Mouse (Mus musculus): ENCODE measurements around the gene Gm8773. TPM values are rescaled to one million over a fixed set of nuclear protein-coding genes. Genes with fewer than 3 reads are reported as not detected.
A peak's percentile ranks its signal among the peaks of the same experiment; 100 is the strongest.

The Gm8773 gene
- 2.0 and 2.2 TPM in 2 replicates for polyA plus RNA-seq (2015; fragmentation: Nextera tagmentation; extraction: Ambion mirVana)

DNA sequence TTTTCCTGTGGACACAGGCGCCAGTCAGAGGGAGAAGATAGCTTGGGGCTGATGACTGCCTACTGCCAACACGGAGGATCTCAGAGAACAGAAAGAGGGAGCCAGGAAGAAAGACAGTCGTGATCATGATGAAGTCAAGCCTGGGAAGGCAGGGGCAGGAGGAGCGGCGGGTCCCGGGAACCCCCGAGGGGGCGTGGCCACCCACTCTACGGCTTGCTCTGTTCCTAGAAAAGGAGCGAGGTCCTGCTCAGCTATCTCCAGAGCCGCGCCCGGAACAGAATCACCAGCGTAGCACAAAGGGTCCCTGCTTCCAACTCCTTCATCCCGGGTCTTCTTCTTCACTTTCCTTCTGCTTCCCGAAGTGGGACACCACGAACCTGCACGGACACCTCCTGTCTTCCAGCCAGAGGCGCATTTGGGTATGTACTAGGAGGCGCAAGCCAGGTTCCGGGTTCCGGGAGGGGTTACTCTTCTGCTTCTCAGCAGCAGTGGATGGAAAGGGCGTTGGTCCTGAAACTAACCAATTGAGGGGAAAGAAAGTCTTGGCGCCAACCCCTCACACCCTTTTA lies at the start of gene Gm8773:
Gm8773 (plus strand) TSS at position 51 of the 569 bp plus-strand sequence.
- H3K9ac ChIP-seq, result peak within 1 kb of the TSS; percentile 41; the same call in 1 of the 2 replicates

GRCm38 (mm10) chr5:5533656-5534420 lies 39.8 kb upstream of the Gm8773 start:
- Histone ChIP-seq H3K4me2 (replicated peaks) (no peak overlapping the region), H3K27me3 (replicated peaks) (no peaks in the 10 kb centered on the region), H3K27ac (no peak overlapping the region), H3K4me3 (replicated peaks) (no peak overlapping the region), H3K4me1 (replicated peaks) (no peaks in the 10 kb centered on the region), H3K36me3 (no peaks in the 10 kb centered on the region; the same call in 1 of the 2 replicates), H3K9me3 (no peaks in the 10 kb centered on the region), H3K9ac (no peak overlapping the region)
- peak; percentile 79 for ATAC-seq
- WGBS, result 63% methylated on average over 3 of the region's 3 CpGs

More for the DNA sequence above, at the start of gene Gm8773:
- Histone ChIP-seq H3K9me3 (no peaks in the 10 kb centered on the region), H3K27me3 (replicated peaks) (no peaks in the 10 kb centered on the region), H3K4me3 (replicated peaks) (peak within 1 kb of the TSS; percentile 55), H3K27ac (no peak within 1 kb of the TSS), H3K36me3 (no peaks in the 10 kb centered on the region), H3K4me2 (replicated peaks) (peak within 1 kb of the TSS; percentile 93), H3K4me1 (replicated peaks) (no peaks in the 10 kb centered on the region)
- peak; percentile 88 for ATAC-seq
- 2% methylated on average over 24 of the region's 24 CpGs for WGBS

DNA sequence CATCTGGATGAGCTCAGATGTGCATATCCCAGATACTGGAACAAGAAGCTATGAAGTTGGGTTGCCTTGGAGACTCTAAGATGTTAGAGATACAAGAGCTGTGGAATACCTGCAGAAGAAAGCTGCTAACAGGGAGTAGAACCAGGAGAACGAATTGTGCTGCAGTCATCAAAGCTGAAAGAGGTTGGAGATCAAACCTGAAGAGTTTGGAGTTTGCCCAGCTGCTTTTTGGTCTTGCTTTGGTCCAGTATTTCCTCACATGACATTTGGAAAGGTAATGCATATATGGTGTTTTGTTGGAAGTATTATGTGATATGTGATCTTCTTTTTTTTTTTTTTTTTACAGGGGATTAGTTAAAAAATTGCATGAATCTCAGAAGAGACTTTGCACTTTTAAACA lies 37.5 kb upstream of the Gm8773 start:
- H3K4me3 ChIP-seq (replicated peaks), result no peak overlapping the region
- no peak overlapping the region for H3K27ac ChIP-seq
- no peak overlapping the region for H3K4me2 ChIP-seq (replicated peaks)
- H3K9me3 ChIP-seq, result no peaks in the 10 kb centered on the region
- H3K4me1 ChIP-seq (replicated peaks), result no peaks in the 10 kb centered on the region
- WGBS, result 84% methylated on average over 1 of the region's 1 CpGs
- H3K9ac ChIP-seq, result no peak overlapping the region
- H3K36me3 ChIP-seq, result peaks cover 3% of the 10 kb centered on the region; the same call in 1 of the 2 replicates
- no peak for ATAC-seq
- no peaks in the 10 kb centered on the region for H3K27me3 ChIP-seq (replicated peaks)

GRCm38 (mm10) chr5:5539771-5540170 lies 33.8 kb upstream of the Gm8773 start:
- Histone ChIP-seq H3K4me1 (replicated peaks) (no peaks in the 10 kb centered on the region), H3K9me3 (no peaks in the 10 kb centered on the region), H3K9ac (no peak overlapping the region), H3K4me3 (replicated peaks) (no peak overlapping the region), H3K27me3 (replicated peaks) (no peaks in the 10 kb centered on the region), H3K4me2 (replicated peaks) (no peak overlapping the region), H3K27ac (no peak overlapping the region), H3K36me3 (peaks cover 14% of the 10 kb centered on the region; the same call in 1 of the 2 replicates)
- 73% methylated on average over 3 of the region's 3 CpGs for WGBS
- ATAC-seq, result no peak

DNA sequence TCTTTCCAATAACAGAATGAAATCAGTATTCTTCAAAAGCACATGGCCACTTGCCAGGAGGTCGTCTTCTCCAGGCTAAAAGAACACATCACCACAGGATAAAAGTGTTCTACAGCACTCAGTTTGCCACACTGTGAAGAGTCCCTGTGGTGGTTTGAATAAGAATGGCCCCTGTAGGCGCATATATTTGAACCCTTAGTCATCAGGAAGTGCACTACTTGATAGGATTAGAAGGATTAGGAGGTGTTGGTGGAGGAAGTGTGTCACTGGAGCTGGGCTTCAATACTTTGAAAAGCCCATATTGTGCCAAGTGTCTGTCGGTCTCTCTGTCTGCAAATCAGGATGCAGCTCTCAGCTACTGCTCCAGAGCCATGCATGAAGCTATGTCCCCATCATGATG lies 33.2 kb upstream of the Gm8773 start:
- WGBS, result 75% methylated on average over 3 of the region's 3 CpGs
- Histone ChIP-seq H3K4me3 (replicated peaks) (no peak overlapping the region), H3K9me3 (no peaks in the 10 kb centered on the region), H3K4me2 (replicated peaks) (no peak overlapping the region), H3K36me3 (peaks cover 14% of the 10 kb centered on the region; the same call in 1 of the 2 replicates), H3K9ac (no peak overlapping the region), H3K27me3 (replicated peaks) (no peaks in the 10 kb centered on the region), H3K4me1 (replicated peaks) (no peaks in the 10 kb centered on the region), H3K27ac (no peak overlapping the region)
- no peak for ATAC-seq

DNA sequence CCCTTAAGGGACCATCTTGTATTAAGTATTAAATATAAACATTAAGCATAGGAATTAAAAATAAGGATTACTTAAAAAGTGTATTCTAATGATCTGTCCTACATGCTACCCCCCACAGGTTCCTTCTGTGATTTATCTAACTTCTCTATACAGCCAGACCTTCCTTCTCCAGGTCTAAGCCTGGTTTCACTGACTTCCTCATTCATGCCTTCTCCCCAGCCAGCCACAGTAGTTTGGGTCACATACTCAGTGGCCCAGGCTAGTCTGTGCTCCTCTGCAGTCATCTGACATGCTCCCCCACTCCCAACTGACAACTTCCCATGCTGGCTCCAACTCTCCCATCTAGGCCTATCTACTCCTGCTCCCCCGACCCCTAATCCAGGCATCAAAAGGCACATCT lies 22.5 kb upstream of the Gm8773 start:
- Histone ChIP-seq H3K4me3 (replicated peaks) (no peak overlapping the region), H3K4me2 (replicated peaks) (no peak overlapping the region), H3K27me3 (replicated peaks) (no peaks in the 10 kb centered on the region), H3K4me1 (replicated peaks) (no peaks in the 10 kb centered on the region), H3K9me3 (no peaks in the 10 kb centered on the region), H3K27ac (no peak overlapping the region), H3K36me3 (peaks cover 14% of the 10 kb centered on the region), H3K9ac (no peak overlapping the region)
- 92% methylated on average over 1 of the region's 1 CpGs for WGBS
- no peak for ATAC-seq

DNA sequence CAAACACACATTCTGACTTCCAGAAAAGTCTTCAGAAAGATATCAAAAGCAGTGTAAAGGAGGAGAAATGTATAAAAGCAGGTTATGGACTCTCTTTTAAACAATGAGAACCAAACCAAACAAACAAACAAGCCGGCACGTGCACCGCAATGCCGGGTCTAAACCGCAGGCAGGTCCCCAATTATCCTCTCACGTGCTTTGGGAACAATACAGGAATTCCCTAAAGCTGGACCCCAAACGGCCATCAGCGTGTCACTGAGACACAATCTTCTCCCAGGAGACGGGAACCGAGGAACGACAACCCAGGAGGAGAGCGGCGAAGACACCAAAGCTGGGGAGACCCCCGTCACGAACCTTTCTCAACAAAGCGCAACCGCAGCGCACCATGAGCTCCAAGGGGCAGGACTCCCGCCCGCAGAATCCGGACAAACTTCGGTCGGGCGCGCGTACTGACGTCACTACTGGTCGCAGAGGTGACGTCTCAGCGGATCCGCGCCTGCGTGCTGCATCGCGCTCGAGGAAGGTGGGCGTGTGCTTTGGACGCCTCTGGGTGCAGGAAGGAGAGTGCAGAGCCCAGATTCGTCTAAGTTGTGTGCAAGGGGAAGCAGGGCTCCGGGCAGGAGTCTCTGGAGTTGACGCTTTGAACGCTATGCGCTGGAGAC lies 14.4 kb upstream of the Gm8773 start, which contains the start of gene Gtpbp10:
Gtpbp10 (minus strand) TSS at position 460 of the 662 bp plus-strand sequence.
- no peaks in the 10 kb centered on the region for H3K9me3 ChIP-seq
- ATAC-seq, result peak; percentile 100
- peak within 1 kb of the TSS; percentile 67 for H3K4me2 ChIP-seq (replicated peaks)
- H3K36me3 ChIP-seq, result peaks cover 6% of the 10 kb centered on the region
- under 1% methylated on average over 43 of the region's 43 CpGs for WGBS
- peak within 1 kb of the TSS; percentile 68 for H3K4me3 ChIP-seq (replicated peaks)
- no peaks in the 10 kb centered on the region for H3K4me1 ChIP-seq (replicated peaks)
- H3K27ac ChIP-seq, result 0 out of 2 replicates have a peak within 1 kb of the TSS, but pooled peaks have one; percentile 54
- no peaks in the 10 kb centered on the region for H3K27me3 ChIP-seq (replicated peaks)
- H3K9ac ChIP-seq, result peak within 1 kb of the TSS; percentile 76

DNA sequence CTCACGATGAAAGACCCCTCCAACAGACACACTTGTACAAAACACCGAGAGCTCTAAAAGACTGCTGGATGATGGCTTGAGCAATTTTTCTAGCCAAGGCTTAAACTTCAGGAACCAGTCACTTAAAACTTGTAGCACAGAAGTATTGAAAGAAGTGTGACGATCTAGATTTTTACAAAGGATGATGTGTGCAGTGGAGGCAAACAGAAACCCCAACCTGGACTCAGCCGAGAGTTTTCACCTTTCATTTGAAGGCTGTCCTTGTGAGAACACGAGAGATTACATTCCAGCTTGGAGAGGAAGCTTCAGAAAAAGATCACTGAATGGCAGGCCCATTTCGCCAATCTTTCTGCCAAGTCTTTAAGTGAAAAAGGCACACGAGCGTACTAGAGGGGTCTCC lies 13.8 kb upstream of the Gm8773 start:
- 36% methylated on average over 8 of the region's 8 CpGs for WGBS
- Histone ChIP-seq H3K4me3 (replicated peaks) (peak overlapping the region; percentile 68), H3K27me3 (replicated peaks) (no peaks in the 10 kb centered on the region), H3K9ac (peak overlapping the region; percentile 76), H3K9me3 (no peaks in the 10 kb centered on the region), H3K4me1 (replicated peaks) (no peaks in the 10 kb centered on the region), H3K4me2 (replicated peaks) (peak overlapping the region; percentile 67), H3K27ac (no peak overlapping the region), H3K36me3 (peaks cover under 1% of the 10 kb centered on the region; the same call in 1 of the 2 replicates)
- ATAC-seq, result peak; percentile 27; the same call in 1 of the 2 replicates

- no peaks in the 10 kb centered on the region for H3K27me3 ChIP-seq (replicated peaks)
- 76% methylated on average over 4 of the region's 4 CpGs for WGBS
- H3K4me1 ChIP-seq (replicated peaks), result no peaks in the 10 kb centered on the region
- no peak overlapping the region for H3K27ac ChIP-seq
- no peak overlapping the region for H3K4me2 ChIP-seq (replicated peaks)
- no peaks in the 10 kb centered on the region for H3K36me3 ChIP-seq
- H3K4me3 ChIP-seq (replicated peaks), result no peak overlapping the region
- no peak overlapping the region for H3K9ac ChIP-seq
- no peak for ATAC-seq
- no peaks in the 10 kb centered on the region for H3K9me3 ChIP-seq
These were observed 12.4 kb upstream of the Gm8773 start for GRCm38 (mm10) chr5:5561041-5561706.

- H3K36me3 ChIP-seq, result no peaks in the 10 kb centered on the region
- no peak for ATAC-seq
- no peak overlapping the region for H3K4me3 ChIP-seq (replicated peaks)
- WGBS, result 72% methylated on average over 3 of the region's 3 CpGs
- H3K27me3 ChIP-seq (replicated peaks), result no peaks in the 10 kb centered on the region
- no peak overlapping the region for H3K4me2 ChIP-seq (replicated peaks)
- H3K4me1 ChIP-seq (replicated peaks), result no peaks in the 10 kb centered on the region
- H3K27ac ChIP-seq, result no peak overlapping the region
- no peak overlapping the region for H3K9ac ChIP-seq
- H3K9me3 ChIP-seq, result no peaks in the 10 kb centered on the region
These were observed 11.2 kb upstream of the Gm8773 start for GRCm38 (mm10) chr5:5562435-5562834.

GRCm38 (mm10) chr5:5587686-5588085 lies 14.1 kb downstream of the Gm8773 start:
- Histone ChIP-seq H3K9me3 (no peaks in the 10 kb centered on the region), H3K27me3 (replicated peaks) (no peaks in the 10 kb centered on the region), H3K36me3 (no peaks in the 10 kb centered on the region), H3K9ac (no peak overlapping the region), H3K4me2 (replicated peaks) (no peak overlapping the region), H3K4me3 (replicated peaks) (no peak overlapping the region), H3K27ac (no peak overlapping the region), H3K4me1 (replicated peaks) (no peaks in the 10 kb centered on the region)
- ATAC-seq, result no peak
- WGBS, result 85% methylated on average over 3 of the region's 3 CpGs

DNA sequence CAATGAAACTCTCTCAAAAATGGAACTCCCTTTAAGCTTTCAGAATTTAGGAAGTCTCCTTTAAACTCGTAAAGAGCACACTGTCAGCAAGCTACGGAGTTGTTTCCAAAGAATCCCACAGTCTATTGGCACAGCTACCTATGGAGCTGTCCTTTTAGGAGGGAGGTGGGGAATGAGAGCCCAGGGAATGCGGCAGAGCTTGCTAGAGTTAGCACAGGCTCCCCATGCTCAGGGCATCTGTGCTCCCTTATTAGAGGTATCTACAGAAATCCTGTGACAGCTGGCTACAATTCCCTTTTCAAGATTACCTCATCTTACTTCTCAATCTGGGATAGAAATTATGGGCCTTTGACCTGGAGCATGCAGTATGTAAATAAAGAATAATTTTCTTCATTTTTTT lies 36.9 kb downstream of the Gm8773 start:
- Histone ChIP-seq H3K4me2 (replicated peaks) (no peak overlapping the region), H3K4me3 (replicated peaks) (no peak overlapping the region), H3K9ac (no peak overlapping the region), H3K9me3 (no peaks in the 10 kb centered on the region), H3K27ac (no peak overlapping the region), H3K36me3 (no peaks in the 10 kb centered on the region), H3K27me3 (replicated peaks) (no peaks in the 10 kb centered on the region), H3K4me1 (replicated peaks) (no peaks in the 10 kb centered on the region)
- WGBS, result 53% methylated on average over 3 of the region's 3 CpGs
- ATAC-seq, result no peak
